Mouse (Mus musculus): ENCODE measurements around the gene Rufy1.
"Not testable (repeated sequence)": the region's sequence is repeated elsewhere in the genome, so short reads cannot be mapped to it uniquely, and the experiment has no call there.

The Rufy1 gene

DNA sequence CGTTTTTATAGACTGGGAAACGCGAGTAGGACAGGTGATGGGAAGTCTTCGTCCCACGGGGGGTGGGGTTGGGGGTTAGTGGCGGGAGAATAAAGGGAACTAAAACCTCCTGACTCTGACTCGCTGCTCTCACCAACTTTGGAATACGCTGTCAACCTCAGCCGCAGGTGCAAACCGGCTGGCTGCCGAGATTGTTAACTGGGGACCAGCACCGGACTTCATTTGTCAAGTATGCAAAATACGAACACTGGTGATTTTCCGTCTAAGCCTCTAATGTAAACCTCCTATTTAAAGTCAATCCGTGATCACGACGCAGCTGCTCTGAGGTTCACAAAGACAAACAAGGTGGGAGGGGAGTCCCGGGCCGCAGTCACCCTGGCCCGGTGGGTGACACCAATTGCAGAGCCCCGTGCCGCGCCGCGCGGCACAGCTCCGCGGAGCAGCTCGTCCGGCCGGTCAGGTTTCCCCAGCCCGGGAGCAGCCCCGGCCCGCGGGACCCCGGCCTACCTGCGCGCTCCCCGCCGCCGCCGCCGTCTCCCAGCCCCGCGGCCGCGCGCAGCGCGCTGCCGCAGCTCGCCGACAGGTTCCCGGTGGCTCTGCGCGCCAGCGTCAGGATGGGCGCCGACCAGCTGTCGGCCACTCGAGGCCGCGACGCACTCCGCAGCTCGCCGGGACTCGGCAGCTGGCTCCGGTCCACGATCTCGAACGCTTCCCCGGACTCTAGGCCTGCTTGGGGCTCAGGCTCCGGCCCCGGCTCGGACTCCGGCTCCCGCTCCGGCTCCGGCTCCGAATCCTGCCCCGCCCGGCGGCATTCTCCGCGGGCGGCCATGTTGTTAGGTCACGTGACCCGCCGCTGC, at the start of gene Rufy1:
Gene Rufy1, minus strand, starts transcription at position 849 of the 857 bp plus-strand sequence.
- peak; percentile 89 for DNase-seq (ENCODE audit: low spot score)

DNA sequence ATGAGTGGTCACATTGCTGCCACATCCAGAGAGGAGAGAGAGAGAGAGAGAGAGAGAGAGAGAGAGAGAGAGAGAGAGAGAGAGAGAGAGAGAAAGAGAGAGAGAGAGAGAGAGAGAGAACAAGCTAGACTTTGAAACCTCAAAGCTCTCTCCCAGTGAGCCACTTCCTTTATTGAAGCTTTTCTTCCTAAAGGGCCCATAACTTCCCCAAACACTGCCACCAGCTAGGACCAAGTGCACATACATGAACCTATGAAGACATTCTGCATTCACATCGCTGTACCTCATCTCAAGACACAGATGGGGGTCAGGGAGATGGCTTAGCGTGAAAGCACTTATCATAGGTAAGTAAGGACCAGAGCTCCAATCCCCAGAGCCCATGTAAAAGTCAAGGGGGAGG, 47.1 kb upstream of the Rufy1 start:
- no peak for DNase-seq (ENCODE audit: low spot score)

DNA sequence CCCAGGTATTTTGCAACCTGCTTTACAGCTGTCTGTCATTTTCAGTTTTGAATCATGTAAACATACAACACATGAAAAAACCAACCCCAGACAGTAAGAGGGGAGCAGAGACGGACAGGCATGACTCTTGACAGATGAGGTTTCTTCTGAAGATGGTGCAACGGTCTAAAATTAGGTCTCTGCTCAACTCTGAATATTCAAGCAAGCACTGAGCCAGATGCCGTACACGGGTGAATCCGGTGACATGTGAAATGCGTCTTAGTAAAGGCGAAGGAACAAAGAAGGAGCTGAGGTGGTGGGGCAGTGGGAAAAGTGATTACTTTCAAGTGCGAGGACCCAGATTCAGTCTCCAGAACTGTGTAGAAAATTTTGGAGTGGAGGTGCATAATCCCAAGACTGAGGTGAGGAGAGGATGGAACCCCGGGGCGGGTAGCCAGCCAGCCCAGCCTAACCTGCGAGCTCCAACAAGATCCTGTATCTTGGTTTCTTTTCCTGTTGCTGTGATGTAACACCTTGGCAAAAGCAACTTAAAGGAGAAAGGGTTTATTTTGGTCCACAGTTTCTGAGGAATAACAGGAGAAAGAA, 46.7 kb upstream of the Rufy1 start:
- no peak for DNase-seq (ENCODE audit: low spot score)

DNA sequence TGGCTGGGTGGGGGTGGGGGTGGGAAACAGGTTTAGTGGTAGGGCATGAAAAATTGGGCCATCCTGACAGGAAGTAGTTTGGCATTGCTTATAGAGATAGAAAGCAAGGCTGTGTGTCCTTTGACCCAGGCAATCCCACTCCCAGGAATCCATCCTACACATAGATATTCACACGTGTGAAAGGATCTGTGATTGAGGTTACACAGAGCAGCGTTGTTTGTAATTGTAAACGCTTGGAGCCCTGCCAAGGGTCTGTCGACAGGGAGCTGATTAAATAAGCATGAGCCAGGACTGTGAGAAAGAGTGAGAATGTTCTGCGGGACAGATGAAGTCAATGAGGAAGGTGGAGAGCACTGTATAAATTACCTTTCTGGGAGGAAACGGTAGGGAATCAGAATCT, 46.0 kb upstream of the Rufy1 start:
- no peak for DNase-seq (ENCODE audit: low spot score)

DNA sequence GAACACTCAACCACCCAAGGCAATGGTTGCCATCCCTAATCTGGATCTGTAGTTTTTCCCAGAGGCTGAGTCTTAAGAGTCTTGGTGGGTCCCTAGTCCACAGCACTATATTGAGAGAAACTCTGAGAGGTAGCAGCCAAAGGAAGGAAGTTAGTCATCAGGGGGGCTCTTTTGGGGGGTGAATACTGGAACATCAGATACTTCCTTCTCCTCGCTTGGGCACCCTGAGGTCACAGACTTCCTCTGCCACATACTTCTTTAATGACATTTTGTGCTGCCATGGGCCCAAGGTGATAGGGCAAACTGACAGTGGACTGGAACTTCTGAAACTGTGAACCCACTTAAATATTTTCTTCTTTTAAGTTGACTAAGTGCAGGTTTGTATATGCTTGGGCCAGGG, 43.0 kb upstream of the Rufy1 start:
- DNase-seq (ENCODE audit: low spot score): no peak

- no peak for DNase-seq (ENCODE audit: low spot score)
These were observed 41.4 kb upstream of the Rufy1 start for GRCm38 (mm10) chr11:50472161-50472939.

- DNase-seq (ENCODE audit: low spot score): no peak
These were observed 30.6 kb upstream of the Rufy1 start for GRCm38 (mm10) chr11:50461481-50461880.

DNA sequence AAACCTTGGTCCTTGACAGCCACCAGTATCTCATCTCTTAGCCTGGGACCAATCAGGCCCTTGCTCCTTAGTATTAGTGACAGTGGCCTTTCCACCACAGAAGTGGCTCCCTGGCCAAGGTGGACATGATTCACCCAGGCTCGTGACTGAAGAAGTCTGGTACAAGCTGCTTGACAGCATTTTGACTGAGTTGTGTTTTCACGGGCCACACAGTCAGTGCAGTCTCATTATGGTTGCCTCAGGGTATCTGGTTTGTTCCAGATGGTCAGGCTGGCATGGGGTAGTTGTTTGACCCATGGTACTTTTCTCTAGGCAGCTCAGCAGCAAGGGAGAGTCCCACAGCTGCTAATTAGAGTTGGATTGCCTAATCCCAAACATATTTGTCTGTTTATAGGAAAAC, 28.3 kb upstream of the Rufy1 start:
- DNase-seq (ENCODE audit: low spot score): no peak

GRCm38 (mm10) chr11:50457111-50457911, 26.4 kb upstream of the Rufy1 start:
- peak; percentile 32 for DNase-seq (ENCODE audit: low spot score)

DNA sequence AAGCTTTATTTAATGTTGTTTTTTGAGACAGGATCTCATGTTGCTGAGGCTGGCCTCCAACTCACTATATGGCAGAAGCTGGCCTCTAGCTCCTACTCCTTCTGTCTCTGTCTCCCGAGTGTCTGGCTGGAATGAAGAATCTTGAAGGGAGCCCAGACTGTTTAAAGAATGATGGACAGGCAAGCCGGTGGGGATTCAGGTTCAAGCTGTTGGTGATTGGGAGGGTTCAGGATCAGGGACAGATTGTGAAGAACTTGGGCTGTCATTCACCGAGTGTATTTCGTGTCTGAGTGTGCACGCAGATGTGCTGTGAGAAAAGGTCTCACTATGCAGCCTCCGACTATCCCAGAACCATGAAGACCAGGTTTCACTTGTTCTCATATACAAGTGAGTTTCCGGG, 25.5 kb upstream of the Rufy1 start:
- no peak for DNase-seq (ENCODE audit: low spot score)

DNA sequence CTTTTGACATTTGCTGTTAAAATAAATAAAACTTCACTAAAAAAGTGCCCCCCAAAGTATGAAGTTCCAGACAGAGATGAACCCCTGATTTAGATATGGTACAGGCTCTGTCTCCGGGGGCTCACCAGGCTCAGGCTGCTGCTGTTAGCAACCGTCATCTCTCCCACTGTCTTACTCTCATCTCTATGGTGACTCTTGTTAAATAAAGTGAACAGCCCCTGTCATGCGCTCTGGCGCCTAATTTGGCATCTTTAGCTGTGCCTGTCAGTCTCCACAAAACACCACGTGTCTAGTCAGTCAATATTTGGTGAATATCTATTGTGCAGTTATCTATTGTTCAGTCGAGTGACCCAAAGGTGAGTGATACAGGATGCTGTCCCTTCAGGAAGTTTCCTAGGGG, 24.0 kb upstream of the Rufy1 start:
- no peak for DNase-seq (ENCODE audit: low spot score)

- DNase-seq (ENCODE audit: low spot score): no peak
These were observed 19.3 kb upstream of the Rufy1 start for GRCm38 (mm10) chr11:50450236-50450635.

DNA sequence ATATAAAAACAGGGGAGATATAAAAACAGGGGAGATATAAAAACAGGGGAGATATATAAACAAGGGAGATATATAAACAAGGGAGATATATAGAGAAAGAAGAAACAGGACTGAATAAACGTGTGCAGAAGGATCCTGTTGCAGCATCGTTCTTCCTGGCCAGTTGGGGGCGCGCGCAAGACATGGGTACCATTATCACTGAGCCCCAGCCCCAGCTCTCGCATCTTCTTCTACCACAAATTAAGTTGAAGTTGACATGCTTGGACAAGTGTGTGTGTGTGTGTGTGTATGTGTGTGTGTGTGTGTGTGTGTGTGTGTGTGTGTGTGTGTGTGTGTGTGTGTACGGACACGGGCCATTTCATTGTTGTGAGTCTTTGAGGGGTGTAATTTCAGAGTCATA, 17.2 kb upstream of the Rufy1 start:
- DNase-seq (ENCODE audit: low spot score): not testable (repeated sequence)

DNA sequence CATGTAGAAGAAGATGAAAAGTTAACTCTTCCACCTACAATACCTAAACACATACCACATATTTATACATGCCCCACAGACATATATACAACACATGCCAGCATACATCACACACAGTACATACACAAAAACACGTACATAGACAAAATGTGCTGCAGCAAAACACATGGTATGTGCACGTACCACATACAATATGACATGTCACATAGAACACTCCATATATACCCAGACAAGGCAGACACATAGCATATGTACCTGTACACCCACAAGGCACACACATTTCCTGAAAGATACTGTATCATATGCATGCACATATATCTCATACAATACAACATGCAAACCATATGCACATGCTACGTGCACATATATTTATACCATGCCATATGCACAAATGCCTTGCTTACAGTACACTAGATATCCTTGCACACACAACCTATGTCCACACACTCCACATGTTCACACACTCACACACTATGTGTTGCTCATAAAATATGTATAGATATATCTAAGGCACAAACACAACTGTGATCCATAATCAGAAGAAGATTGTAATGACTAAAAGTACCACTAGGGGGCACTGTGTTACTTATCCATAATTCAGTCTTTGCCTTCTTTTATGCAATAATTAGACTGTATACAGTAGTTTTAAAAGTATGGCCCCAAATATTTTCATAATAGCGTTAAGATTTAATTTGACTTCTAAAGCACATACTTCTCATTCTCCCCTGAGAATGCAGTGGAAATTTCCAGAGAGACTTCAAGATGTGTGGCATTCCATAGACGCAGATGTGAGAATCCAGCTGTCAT, 12.5 kb upstream of the Rufy1 start:
- no peak for DNase-seq (ENCODE audit: low spot score)

DNA sequence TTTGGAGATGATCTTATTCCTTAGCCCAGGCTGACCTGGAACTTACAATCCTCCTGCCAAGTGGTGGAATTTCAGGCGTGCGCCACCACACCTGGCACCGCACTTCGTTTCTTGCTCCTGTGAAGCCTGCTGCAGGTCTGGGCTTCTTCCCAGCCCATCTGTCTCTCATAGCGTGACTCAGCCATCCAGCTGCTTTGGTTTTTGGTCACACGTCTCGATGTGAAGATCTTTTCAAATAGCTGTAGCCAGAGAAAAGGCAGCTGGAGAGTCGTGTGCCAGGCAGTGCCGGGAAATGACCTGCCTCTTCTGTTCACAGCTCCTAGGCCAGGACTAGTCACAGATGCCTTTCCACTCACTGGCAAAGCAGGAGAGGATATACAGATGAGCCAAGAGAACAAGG, 10.7 kb upstream of the Rufy1 start:
- no peak for DNase-seq (ENCODE audit: low spot score)

- no peak for DNase-seq (ENCODE audit: low spot score)
These were observed 9.8 kb upstream of the Rufy1 start for GRCm38 (mm10) chr11:50440691-50441090.

- no peak for DNase-seq (ENCODE audit: low spot score)
These were observed 8.9 kb upstream of the Rufy1 start for GRCm38 (mm10) chr11:50439857-50440256.

GRCm38 (mm10) chr11:50432896-50433295, 2.0 kb upstream of the Rufy1 start:
- no peak for DNase-seq (ENCODE audit: low spot score)

DNA sequence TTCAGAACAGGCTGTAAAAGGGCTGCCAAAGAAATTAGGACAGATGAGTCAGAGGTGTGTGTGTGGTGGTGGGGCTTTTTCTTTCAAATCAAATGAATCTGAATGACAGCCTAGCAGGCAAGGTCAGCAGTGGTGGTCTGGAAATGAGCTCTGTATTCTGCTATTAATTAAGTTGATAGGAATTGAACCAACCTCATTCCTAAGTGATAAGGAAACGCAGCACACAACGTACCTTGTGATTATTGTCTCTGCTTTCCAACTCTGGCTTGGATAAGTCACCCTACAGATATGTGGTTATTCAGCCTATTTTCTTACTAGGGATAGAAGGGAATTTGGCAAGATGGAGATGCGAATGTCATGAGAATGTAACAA, 1.1 kb upstream of the Rufy1 start:
- no peak for DNase-seq (ENCODE audit: low spot score)

- DNase-seq (ENCODE audit: low spot score): peak; percentile 15
These were observed 476 bp upstream of the Rufy1 start for GRCm38 (mm10) chr11:50431134-50432068.
